Comparison of ENCODE assay signal across 8 mouse cellular contexts in the genomic region with DNA sequence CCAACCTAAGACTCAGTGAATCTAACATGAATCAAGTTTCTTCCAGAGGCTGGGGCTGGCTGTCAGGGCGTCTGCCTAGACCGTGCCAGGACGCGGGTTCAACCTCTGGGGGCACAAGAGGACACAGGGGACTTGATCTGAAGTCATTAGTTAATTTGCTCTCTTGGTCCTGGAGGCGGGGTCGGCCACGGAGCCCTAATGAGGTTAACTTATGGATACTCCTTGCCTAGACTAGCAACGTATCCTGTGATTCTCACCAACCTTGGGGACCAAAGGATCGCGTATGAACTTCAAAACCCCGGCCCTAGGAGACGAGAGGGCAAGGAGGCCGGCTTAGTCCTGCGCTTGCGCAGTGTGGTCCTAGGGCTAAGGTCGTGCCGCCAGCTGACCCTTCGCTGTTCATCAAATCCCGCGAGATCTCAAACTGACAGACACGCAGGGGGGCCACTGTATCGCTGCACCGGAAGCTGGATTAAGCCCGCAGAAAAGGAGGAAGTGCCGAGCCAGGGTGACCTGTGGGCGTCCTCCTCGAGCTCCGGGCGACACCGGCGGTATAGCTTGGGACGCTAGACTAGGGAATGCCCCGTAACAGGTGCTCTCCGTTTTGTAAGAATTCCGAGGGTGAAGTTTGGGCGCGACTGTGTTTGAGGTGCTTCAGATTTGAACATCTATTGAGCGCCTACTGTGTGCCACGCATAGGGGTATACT. TPM values are rescaled to one million over a fixed set of nuclear protein-coding genes. Genes with fewer than 3 reads are reported as not detected.
DNase-seq lines count a peak whose midpoint lies in the region; ATAC-seq lines count a peak whose summit lies in the region.

A gene (plus strand): TSS at position 348 of the 708 bp plus-strand sequence.

- H3K4me1 ChIP-seq in lung, embryonic 16.5 days (replicated peaks; ENCODE audit: control insufficient read depth, insufficient read depth, low read length): peaks cover 6% of the 10 kb centered on the region

- H3K36me3 ChIP-seq in lung, embryonic 16.5 days (ENCODE audit: control insufficient read depth, insufficient read depth, low read length): no peaks in the 10 kb centered on the region

- H3K4me3 ChIP-seq in lung, embryonic 16.5 days (ENCODE audit: low read length): peak within 1 kb of the TSS; percentile 70

- peak; percentile 97 for DNase-seq in MEL-GATA-1-ER (ENCODE audit: extremely low read depth, low read depth)
- DNase-seq in cerebellum, adult 8-10 months: peak; percentile 86
- DNase-seq in forelimb bud, embryonic 11.5 days (ENCODE audit: low read depth, low spot score): peak; percentile 95
- peak; percentile 79 for DNase-seq in layer of hippocampus, adult 9-10 months (ENCODE audit: low spot score)
- DNase-seq in ovary, postnatal 10 days (ENCODE audit: low spot score): peak; percentile 64
- DNase-seq in thymus, postnatal 10 days (ENCODE audit: low spot score in 2 of 2): peak; percentile 90 to 91

- WGBS in lung, embryonic 16.5 days: under 1% methylated on average over 39 of the region's 39 CpGs

- H3K27ac ChIP-seq in lung, embryonic 16.5 days (ENCODE audit: low read length): peak within 1 kb of the TSS; percentile 61

- H3K27me3 ChIP-seq in lung, embryonic 16.5 days (ENCODE audit: control insufficient read depth, insufficient read depth, low read depth, low read length): no peaks in the 10 kb centered on the region

- H3K9ac ChIP-seq in lung, embryonic 16.5 days (ENCODE audit: low read length): peak within 1 kb of the TSS; percentile 79

- ATAC-seq in hematopoietic stem cell, adult 5-6 weeks (replicated peaks in 1 of 2; ENCODE audit: insufficient read depth in 1 of 2, low FRiP score in 2 of 2, low TSS enrichment in 1 of 2, low read depth in 1 of 2, poor library complexity in 2 of 2, severe bottlenecking in 2 of 2): peak; percentile 98 to 99
- peak; percentile 99 for ATAC-seq in lung, embryonic 16.5 days (ENCODE audit: low read depth)

- H3K4me2 ChIP-seq in lung, embryonic 16.5 days (ENCODE audit: low read depth, low read length): peak within 1 kb of the TSS; percentile 86

- no peaks in the 10 kb centered on the region for H3K9me3 ChIP-seq in lung, embryonic 16.5 days (ENCODE audit: control insufficient read depth, low read length)

RNA-seq across cellular contexts. Expression of the gene that starts here (rescaled TPM):
- total RNA-seq in hematopoietic stem cell, adult 5-6 weeks (2017): 70.7 and 79.0 TPM in 2 replicates
- 29.1 and 31.3 TPM in 2 replicates for polyA plus RNA-seq in lung, embryonic 16.5 days (2015; fragmentation: Nextera tagmentation; extraction: Ambion mirVana)

Comparison
In these comparisons a context has a peak if more than half of its experiments do, and no peak if none do; other contexts are left out.
1. Peak in every context shown above with its lines: DNase-seq, ATAC-seq, H3K4me3 ChIP-seq and H3K27ac ChIP-seq.